Mouse (Mus musculus): ENCODE measurements around the gene 4930402H24Rik.

GRCm38 (mm10) chr2:130750449-130750848 lies 155.8 kb downstream of the 4930402H24Rik start:
- no peak for TF ChIP-seq POLR2A (IDR thresholded peaks at IDR 0.05; ENCODE audit: low read depth, low read length)
- no peak for TF ChIP-seq CTCF (IDR thresholded peaks at IDR 0.05; ENCODE audit: borderline replicate concordance, insufficient read depth, low read length)
